Mouse (Mus musculus) lung, adult 2 months (tissue): ENCODE data around the gene Gm17087.
A peak's percentile ranks its signal among the peaks of the same experiment; 100 is the strongest.

Experiments
- CTCF ChIP-seq: fragments of 200-500 bp; IDR thresholded peaks from 2 replicates; pipeline ENCODE4 v1.5.1; 2011; ENCODE audit warnings: mild to moderate bottlenecking, low read length, control low read depth; ENCODE audit not compliant: insufficient read depth
- POLR2A ChIP-seq: fragments of 200-500 bp; IDR thresholded peaks from 2 replicates; pipeline ENCODE4 v1.6.1; 2011; ENCODE audit warnings: low read depth, mild to moderate bottlenecking, control low read depth, low read length, borderline replicate concordance; ENCODE audit errors: extremely low read depth

GRCm38 (mm10) chr17:8613882-8614551, 47.3 kb upstream of the Gm17087 start:
- no peak for TF ChIP-seq POLR2A
- TF ChIP-seq CTCF = peak; percentile 56
